Mouse (Mus musculus): ENCODE data around the gene Col17a1.

Col17a1 gene

DNA sequence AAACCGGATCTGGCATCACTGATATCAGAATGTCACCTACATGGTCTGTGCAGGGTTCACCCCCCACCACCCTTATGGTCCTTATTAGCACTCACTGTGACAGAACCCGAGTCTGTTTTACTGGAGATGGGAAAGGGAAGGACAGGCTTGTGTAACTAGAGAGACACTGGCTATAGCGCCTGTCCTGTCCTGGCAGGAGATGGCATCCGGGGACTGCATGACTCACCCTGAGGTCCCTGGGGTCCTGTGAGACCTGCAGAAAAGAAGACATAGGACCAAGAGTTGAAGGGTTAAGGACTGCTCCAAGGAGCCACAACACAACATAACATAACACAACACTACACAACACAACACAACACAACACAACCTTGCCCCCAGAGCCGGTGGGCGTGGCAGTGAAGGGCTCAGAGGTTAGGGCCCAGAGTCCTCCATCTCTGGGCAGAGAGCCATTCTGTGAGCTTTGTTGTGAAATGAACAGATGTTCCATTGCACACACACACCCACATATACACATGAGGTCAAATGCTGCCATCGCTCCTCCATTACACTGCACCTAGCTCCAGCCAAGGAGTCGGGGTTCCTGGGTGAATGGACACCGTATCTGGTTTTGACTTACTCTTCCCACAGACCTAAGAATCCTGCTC is 32.0 kb downstream of the Col17a1 start:
- peak in 1 of 2 experiments; percentile 18 for DNase-seq

DNA sequence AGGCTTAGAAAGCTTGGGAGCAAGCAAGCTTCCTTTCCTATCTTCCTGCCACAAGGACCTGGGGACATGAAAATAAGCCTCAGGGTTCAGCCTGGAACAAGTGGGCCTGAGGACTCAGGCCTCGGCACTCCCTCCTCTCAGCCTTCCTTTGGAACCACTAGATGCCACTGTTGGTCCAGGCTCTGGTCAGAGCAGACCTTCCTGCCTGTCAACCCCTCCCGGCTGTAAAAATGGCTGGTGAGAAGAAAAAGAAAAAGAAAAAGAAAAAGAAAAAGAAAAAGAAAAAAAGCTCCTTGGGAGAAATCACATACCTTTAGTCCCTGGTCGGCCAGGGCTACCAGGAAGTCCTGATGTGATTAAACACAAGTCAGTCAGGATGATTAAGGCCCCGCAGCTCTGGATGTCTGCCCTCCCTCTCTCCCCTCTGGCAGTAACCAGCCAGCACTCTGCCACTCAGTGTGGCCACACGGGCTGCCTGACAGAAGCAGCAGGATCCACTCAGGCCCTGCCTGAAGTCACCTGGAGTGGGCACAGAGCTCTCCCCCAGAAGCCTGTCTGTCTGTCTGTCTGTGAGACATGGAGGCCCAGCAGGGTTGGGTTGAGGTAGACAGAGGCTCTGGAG is 32.9 kb downstream of the Col17a1 start:
- peak; percentile 40 to 52 for DNase-seq

GRCm38 (mm10) chr19:47654896-47655295 is 37.0 kb downstream of the Col17a1 start:
- DNase-seq, result peak in 1 of 2 experiments; percentile 41

DNA sequence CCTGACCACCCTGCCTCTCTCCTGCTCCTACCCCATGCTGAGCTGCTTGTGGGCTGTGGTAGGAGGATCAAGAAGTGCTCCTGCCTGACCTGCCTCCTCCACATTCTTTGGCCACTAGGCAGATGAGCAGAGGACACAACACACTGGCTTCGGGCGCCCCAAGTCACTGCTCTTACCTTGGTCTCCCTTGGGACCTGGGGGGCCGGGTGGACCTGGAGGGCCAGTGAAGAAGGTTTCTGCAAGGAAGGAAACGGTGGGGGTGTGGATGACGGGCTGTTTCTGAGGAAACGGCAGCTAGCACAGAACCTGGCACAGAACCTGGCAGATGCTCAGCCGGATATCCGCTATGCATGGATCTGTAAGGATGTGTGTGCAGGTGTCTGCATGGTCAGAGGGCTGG is 38.7 kb downstream of the Col17a1 start:
- DNase-seq, result peak in 1 of 2 experiments; percentile 29

DNA sequence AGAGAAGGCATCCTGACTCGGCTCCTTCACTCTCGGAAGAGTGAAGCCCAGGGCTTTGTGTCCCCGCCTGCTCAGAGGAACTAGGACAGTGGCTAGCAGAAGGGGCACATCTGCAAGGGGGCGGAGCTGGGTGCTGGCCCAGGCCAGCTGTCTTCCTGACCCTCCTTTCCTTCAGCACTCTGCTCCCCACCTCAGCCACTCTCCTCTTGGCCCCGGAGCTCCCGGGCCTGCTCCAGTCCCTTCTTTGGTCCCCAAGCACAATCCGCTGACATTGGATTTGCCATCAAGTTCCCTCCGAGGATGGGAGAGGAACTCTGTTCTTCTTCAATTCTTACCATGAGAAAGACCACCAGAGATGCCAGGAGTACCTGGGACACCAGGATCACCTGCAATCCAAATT is 39.6 kb downstream of the Col17a1 start:
- peak in 1 of 2 experiments; percentile 20 for DNase-seq

DNA sequence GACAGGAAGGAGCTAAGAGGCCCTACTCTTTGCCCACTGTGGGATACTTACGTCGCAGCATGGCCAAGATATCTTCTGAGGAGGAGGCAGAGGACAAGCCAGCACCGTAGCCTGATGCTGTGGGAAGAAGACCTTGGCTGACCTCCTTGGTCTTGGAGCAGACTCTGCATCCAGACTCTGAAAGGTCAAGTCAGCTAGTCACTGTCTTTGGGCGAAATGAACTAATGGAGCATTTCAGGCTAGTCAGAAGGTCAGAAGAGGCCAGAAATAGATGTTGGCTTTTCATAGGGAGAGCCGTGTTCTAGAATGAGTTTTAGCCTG is 40.8 kb downstream of the Col17a1 start:
- DNase-seq, result no peak

DNA sequence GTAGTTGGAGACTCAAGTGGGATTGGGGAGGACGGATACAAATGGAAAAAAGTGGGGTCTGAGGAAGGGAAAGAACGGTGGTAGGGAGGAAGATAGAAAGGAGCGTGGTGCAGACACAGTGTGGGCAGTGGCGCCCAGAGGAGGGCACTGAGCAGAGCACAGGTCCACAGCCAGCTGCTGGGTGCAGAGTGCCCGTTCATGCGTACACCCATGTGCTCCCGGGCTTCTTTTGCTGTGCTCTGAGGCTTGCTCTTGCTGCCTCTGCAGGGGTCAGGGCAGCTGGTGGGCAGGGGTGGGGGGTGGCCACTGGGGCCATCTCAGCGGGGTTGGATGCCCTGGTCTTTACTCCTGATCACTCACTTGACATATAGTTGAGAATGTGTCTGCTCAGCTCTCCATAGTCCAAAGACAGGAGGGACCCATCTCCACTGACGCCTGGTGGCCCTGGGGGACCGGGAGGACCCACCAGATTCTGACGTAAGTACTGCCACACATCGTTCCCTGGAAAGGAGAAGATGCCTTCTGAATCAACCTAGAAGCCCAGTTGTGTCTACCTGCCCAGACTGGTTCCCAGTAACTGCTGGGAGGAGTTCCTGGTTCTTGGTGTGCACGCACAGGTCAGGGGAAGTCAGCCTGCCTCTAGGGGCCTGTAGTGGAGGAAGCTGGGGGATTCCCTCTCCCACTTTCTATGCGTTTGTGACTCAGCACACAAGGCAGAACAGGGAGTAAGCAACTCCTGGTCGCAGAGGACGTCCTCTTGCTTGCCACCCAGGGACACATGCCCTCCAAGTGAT is 41.3 kb downstream of the Col17a1 start:
- peak in 1 of 2 experiments; percentile 29 for DNase-seq

DNA sequence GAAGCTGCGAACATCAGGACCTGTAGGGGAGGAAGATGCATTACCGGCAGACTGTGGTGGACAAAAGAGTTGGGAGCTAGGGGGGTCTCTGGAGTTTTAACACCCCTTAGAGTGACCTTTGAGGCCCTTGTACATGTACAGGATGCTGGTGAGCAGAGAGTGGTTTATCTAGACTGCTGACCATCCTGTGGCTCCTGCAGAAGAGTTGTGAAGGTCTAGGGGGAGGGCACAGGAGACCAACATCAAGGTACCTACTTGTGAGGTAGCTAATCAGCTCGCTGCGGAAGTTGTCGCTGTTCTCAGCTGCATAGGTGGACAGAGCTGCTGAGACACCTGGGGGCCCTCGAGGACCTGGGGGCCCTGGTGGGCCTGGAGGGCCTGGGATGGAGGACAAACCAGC is 42.8 kb downstream of the Col17a1 start:
- DNase-seq, result peak in 1 of 2 experiments; percentile 20

DNA sequence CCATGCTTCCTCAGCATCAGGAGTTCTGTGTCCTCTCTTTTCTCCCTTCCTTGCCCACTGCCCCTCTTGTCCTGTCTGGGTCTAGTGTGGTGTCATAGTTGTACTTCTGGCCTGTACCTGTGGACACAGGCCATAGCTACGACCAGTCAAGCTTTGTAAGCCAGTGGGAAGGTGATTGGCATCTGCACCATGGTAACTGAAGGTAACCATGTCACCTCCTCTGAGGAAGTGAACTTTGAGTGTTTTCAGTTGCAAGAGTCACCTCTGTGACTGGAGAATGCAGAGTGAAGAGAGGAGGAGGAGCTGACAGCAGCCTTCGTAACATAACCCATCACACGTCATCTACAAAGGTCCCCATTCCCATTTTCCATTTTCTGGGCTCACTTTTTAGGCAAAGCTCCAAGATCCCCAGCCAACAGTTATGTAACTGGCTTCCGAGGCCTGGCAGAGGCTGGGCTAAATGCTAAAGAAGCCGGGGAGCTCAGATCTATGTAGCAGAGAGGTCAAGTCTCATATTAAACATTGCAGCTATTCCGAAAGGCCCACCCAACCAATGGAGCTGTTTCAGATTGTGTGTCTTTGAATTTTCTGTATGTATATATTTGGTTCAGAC is 45.3 kb downstream of the Col17a1 start:
- peak in 1 of 2 experiments; percentile 40 for DNase-seq

DNA sequence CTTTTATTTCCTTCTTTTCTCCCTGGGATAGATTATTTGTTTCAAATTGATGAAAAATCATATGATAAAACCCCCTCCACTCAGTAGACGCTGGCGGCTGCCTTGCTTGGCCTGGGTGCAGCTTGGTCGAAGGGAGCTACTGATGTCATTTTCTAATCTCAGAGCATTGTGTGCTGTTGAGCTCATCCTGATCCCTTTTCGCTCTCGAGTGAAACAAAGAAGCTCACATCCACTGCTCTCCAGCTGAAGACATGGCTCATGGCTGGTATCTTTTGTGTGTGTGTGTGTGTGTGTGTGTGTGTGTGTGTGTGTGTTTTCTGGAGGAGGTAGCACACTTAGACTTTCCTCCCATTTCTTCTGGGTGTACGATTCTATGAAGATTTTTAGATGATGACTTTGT is 46.3 kb downstream of the Col17a1 start:
- peak in 1 of 2 experiments; percentile 12 for DNase-seq

DNA sequence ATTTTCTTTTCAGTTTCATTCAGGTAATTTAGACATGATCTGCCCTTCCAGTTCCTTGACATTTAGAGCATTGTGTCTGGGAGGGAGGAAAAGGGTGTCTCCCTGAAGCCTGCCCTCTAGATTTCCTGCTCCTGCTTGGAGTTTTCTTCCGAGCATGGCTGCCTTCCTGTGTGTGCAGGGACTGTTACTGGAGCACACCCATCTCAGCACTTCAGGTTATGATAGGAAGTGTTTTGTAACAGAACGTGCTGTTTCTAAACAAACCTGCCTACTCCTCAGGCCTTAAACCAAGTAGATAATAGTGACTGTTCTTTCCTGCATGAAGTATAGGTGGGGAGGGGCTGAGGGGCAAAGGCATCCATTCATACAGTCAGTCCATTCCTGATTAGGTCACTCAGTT is 48.0 kb downstream of the Col17a1 start:
- peak in 1 of 2 experiments; percentile 23 for DNase-seq

DNA sequence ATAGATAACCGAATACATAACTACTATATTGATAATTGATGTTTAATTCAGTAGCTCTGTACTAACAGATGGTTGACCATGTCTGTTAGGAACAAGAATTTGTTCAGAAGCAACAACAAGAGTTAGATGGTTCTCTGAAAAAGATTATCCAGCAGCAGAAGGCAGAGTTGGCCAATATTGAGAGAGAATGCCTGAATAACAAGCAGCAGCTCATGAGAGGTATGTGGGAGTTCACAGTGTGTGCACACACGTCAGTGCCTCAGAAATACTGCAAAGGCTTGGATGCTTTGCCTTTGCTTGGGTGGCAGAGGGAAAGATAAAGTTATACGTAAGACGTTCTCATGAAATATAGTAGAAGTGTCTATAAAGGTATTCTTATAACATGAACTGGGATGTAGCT is 56.5 kb downstream of the Col17a1 start:
- no peak for DNase-seq

DNA sequence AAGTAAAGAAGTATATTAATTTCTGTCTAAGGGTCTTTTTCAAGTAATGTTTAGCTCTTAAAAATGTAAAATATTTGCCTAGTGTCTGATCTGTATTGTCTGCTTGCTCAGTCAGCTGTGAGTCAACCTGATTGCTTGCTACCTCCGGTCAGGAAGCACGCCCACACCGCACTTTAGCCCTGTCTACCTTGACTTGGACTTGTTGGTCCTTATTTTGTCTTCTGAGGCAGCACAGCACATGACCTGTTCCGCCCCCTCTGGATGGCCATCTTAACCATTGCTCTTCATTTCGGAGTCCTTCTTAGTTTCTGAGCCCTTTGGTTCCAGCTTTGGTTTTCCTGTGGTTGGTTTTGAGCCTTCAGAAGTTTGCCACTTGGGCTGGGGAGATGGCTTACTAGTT is 60.1 kb downstream of the Col17a1 start:
- DNase-seq, result no peak

DNA sequence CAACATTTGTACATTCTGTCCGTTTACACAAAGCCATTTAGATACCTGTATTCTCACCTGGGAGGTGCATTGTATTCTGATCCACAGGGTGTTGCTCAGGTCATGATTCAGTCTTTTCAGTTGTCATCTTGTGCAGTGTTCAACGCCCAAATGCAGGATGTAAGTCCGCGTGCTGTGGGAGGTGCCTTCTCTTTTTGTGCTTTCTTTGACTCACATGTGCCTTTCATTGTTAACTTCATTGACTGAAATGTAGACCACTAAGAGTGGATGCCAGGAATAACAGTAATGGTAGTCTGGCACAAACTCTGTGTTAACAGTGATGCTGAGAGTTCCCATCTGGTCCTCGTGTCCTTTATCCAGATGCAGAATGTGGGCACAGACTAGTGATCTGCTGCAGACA is 61.5 kb downstream of the Col17a1 start:
- DNase-seq, result no peak

- DNase-seq, result no peak
Observed at GRCm38 (mm10) chr19:47629068-47629467, 62.8 kb downstream of the Col17a1 start.

- DNase-seq, result no peak
Observed at GRCm38 (mm10) chr19:47627450-47627849, 64.4 kb downstream of the Col17a1 start.

- no peak for DNase-seq
Observed at GRCm38 (mm10) chr19:47624940-47625711, 66.8 kb downstream of the Col17a1 start.

DNA sequence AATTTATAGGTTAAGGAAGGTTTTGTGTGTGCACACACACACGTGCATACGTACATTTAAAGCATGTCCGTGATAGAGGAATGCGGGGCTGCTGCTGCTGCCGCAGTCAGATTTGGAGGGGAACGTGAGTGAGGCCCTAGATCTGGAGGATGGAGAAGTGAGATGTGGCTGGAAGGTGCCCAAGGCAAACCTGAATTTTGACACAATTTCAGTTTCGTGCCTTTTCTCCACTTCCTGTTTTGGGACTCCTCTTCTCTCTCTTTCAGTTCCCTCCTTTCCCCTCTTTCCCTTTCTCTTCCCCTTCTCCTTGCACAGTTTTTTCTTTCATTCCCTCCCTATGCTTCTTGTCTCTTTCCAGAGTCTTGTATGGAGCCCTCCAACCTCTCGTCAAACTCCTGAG is 70.4 kb downstream of the Col17a1 start:
- no peak for DNase-seq

GRCm38 (mm10) chr19:47613442-47613841 is 78.5 kb downstream of the Col17a1 start:
- DNase-seq, result no peak

- peak in 1 of 2 experiments; percentile 18 for DNase-seq
Observed at GRCm38 (mm10) chr19:47608513-47608912, 83.4 kb downstream of the Col17a1 start.
